Mouse (Mus musculus): ENCODE data around the gene Smco4.

Smco4 gene

DNA sequence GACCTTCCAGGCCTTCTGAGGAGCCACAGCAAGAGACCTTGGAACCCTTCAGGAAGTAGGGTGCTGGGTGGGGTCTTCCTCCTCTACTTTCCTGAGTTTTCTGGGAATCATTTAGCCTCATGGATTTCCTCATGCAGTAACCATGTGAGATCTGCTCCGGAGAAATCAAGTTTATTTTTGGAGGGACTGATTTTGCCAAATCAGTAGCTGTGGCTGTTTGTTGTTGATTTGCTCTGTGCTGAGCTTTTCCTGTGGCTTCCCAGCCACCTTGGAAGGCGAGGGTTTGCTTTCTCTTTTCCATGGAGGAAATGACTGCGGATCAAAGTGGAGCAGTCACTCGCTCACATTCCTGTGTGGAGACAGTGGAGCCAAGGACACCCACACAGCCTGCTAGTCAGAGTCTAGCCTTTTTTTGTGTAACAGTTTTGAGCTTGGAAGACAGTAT, 14.2 kb downstream of the Smco4 start:
- peak; percentile 73 for DNase-seq (ENCODE audit: low read depth, low spot score)

- DNase-seq (ENCODE audit: low read depth, low spot score) = peak; percentile 47
Observed at GRCm38 (mm10) chr9:15509363-15509762, 16.1 kb downstream of the Smco4 start.

GRCm38 (mm10) chr9:15510557-15511310, 17.5 kb downstream of the Smco4 start:
- peak; percentile 55 for DNase-seq (ENCODE audit: low read depth, low spot score)

DNA sequence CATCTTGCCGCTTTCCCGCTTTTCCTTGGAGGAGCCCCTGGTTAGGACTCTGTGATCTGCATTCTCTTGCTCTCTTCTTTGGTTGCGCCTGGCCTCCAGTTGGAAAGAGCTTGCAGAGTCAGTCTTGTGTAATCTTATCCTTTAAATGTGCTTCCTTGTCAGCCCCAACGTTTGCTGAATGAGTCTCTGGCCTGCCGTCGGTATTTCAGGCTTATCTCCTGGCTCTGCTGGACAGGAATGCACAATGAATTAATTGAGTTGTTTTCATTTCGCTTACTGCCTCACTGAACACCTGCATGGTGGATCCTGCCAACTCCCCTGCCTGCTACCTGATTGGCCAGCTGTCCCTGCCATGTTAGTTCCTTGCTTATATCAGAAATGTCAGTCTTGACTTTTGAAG, 19.7 kb downstream of the Smco4 start:
- no peak for DNase-seq (ENCODE audit: low read depth, low spot score)

DNA sequence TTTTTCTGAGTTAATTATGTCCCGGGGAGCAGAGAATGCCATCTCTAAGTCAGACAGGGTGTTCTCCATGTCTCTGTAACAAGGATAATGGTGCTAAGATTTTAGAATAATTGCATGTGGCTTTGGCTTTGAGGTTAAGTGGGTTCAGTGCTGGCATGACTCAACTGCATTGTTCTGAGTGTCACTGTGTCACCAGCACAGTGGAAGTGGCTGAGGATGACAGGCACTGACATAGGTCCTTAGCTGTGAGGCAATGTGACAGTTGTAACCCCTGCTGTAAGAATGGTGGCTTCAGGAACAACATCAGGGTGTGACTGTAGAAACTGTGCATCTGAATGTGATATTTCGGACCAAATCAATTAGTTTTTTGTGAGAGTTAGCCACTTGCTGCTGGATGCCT, 22.8 kb downstream of the Smco4 start:
- DNase-seq (ENCODE audit: low read depth, low spot score) = no peak

- no peak for DNase-seq (ENCODE audit: low read depth, low spot score)
Observed at GRCm38 (mm10) chr9:15517979-15518378, 24.7 kb downstream of the Smco4 start.

GRCm38 (mm10) chr9:15522348-15522747, 29.1 kb downstream of the Smco4 start:
- DNase-seq (ENCODE audit: low read depth, low spot score) = no peak

DNA sequence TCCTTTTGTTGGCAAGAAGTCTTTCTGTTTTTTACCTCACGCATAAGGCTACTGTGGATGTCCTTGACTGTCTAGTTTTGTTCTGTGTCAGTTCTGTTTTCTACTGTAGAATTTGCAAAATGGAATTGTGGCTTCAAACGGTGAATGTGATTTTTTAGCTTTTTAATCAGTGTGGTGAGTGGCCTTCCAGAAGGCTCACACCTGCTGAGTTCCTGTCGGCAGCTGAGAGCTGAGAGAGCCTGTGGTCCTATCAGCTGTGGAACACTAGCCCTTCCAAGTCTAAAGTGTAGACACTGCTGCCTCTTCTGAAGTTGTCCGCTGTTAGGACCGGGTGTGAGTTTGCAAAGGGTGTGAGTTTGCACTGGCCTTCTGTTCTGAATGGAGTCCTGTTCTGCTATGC, 29.7 kb downstream of the Smco4 start:
- no peak for DNase-seq (ENCODE audit: low read depth, low spot score)

DNA sequence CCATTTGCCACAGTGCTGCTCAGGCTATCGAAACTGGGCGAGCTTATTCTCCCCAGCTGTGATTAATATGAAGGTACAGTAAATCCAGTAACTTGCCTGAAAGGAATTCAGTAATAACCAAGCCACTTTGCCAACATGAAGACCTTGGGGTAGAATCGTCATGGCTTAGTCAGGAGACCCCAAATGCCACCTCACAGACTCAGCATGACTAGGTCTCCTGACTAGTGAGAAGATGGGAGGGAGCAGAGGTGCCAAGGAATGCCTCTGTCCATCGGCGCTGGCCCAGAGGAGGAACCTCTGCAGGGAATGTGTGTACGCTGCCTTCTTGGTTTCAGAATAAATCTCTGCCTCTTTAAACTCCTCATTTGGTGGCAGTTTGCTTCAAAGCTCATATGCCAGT, 30.4 kb downstream of the Smco4 start:
- DNase-seq (ENCODE audit: low read depth, low spot score) = no peak

GRCm38 (mm10) chr9:15525246-15525645, 32.0 kb downstream of the Smco4 start:
- no peak for DNase-seq (ENCODE audit: low read depth, low spot score)

- DNase-seq (ENCODE audit: low read depth, low spot score) = peak; percentile 16
Observed at GRCm38 (mm10) chr9:15526539-15526938, 33.3 kb downstream of the Smco4 start.

- DNase-seq (ENCODE audit: low read depth, low spot score) = no peak
Observed at GRCm38 (mm10) chr9:15527846-15528245, 34.6 kb downstream of the Smco4 start.

- no peak for DNase-seq (ENCODE audit: low read depth, low spot score)
Observed at GRCm38 (mm10) chr9:15528368-15528767, 35.1 kb downstream of the Smco4 start.

GRCm38 (mm10) chr9:15529275-15529964, 36.2 kb downstream of the Smco4 start:
- DNase-seq (ENCODE audit: low read depth, low spot score) = peak; percentile 25

DNA sequence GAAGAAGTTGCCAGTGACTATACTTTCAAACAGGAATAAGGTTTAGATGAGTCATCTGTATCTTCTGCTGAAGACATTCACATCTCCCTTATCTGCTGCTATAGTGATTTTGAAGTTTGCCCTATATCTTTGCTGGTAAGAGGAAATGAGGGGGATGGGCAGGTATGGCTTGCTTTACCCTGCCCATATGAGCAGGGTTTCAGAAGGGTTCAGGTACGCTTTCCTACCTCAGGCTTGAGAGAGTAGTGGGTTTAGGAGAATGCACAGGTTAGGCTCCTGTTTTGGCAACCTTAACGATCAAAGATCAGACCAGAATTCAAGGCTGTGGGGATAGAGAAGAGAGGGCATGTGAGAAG, 36.7 kb downstream of the Smco4 start:
- DNase-seq (ENCODE audit: low read depth, low spot score) = no peak

DNA sequence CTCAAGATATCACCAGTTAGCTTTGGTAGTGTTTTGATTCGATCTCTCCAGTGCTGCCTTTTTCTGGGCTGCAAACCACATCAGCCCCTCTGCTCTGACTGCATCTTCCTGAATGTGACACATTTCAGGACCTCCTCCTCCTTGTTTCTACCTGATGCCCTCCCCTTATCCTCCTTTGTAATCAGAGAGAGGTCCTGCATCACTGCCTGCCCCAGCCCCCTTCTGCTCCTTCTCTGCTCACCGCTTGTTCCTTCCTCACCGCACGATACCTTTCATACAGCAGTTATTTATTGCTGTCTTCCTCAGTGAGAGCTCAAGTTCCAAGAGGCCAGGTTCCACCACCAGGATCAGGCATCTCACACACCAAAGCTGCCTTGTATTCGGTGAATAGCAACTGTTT, 38.0 kb downstream of the Smco4 start:
- DNase-seq (ENCODE audit: low read depth, low spot score) = no peak

GRCm38 (mm10) chr9:15533336-15534070, 40.3 kb downstream of the Smco4 start:
- no peak for DNase-seq (ENCODE audit: low read depth, low spot score)

DNA sequence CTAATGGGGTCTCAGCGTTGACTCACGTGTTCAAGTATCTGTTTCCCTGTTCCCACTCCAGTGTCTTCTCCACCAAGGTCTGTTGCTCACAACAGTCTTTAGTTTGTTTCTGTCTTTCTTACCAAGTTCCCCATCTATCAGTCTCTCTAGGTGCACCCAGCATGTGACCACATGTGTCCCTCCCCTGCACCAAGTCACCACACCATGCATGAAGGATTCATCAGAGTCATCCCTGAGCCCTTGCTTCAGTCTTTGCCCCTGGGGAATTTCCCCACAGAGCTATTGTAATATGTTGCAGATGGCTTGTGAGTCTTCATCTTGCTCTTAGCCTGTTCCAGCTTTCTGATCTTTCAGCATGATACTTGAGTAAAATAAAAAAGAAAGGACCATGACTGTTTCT, 40.9 kb downstream of the Smco4 start:
- DNase-seq (ENCODE audit: low read depth, low spot score) = no peak

GRCm38 (mm10) chr9:15535418-15535817, 42.2 kb downstream of the Smco4 start:
- no peak for DNase-seq (ENCODE audit: low read depth, low spot score)

DNA sequence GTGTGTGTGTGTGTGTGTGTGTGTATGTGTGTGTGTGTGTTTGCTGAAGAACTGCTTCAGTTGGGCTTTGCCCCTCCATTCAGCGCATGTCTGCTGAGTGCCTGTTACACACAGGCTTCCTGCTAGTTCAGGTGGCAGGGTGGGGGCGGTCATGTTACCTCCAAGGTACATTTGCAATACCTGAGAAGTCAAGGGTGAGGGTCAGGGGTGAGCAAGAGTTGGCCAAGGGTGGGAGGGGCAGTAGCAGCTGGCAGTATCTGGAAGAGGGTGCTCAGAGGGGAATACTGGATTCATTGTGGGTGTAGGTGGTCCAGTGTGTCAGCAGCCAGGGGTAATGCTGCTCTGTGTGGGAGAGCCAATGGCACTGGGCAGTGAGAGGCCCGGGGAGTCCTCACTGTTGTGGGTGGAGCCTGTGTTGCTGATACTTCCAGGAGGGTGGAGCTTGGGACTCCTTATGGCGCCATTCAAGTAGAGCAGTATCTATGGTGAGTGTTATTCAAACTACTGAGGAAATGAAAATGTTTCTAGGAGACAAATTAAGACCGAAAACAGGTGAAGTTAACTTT, 43.7 kb downstream of the Smco4 start:
- DNase-seq (ENCODE audit: low read depth, low spot score) = no peak

DNA sequence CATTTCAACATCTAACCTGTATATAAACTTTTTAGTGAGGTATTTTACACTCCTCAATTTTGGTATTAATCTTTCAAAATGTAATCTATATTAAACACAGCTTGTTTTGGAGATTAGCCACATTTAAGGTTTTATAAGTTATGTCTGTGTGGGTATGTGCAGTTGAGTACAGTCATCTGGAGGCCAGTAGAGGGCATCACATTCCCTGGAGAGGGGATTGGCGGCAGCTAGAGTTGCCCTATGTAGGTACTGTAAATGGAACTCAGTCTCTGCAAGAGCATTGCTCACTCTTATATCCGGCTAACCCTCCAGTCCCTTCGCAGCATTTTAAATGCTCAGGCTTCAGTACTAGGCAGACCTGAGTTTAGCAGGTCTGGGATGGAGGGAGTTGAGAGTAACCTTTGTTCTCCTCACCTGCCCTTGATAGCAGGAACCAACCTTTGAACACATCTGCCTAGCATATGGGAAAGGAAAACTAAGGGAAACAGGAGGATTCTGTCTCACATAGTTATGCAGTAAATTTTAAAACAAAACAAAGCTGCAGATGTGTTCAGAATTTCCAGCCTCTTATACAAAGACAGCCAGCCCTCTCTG, 44.3 kb downstream of the Smco4 start:
- DNase-seq (ENCODE audit: low read depth, low spot score) = no peak

GRCm38 (mm10) chr9:15538979-15539533, 45.8 kb downstream of the Smco4 start:
- DNase-seq (ENCODE audit: low read depth, low spot score) = no peak
